Mouse (Mus musculus): ENCODE measurements around the gene Slc5a9. TPM values are rescaled to one million over a fixed set of nuclear protein-coding genes. Genes with fewer than 3 reads are reported as not detected.

The Slc5a9 gene
- total RNA-seq, 1 experiment from 2014 or later: not detected

Other genes starting within 250 kb of the Slc5a9 start
- 26.3 and 31.3 TPM in 2 replicates for gene Spata6, start 182.9 kb downstream of the Slc5a9 start, total RNA-seq (2017)
- not detected in 2 replicates for gene Skint8, start 16.5 kb upstream of the Slc5a9 start, total RNA-seq (2017)
- gene Skint7, start 70.0 kb upstream of the Slc5a9 start, total RNA-seq (2017): not detected in 2 replicates
- not detected in 2 replicates for gene Skint1, start 103.4 kb upstream of the Slc5a9 start, total RNA-seq (2017)
- gene Skint4, start 169.1 kb upstream of the Slc5a9 start, total RNA-seq (2017): not detected in 2 replicates

Data from hematopoietic stem cell, adult 5-6 weeks (primary cell).